Mouse (Mus musculus) MN1 (cell line): Measurements from ENCODE around the gene A2m.
A peak's percentile ranks its signal among the peaks of the same experiment; 100 is the strongest.

Experiments used
- DNase-seq: peaks from one replicate; pipeline ENCODE4 v3.0.0-alpha.2; 2016; ENCODE audit warnings: low spot score

The A2m gene

GRCm38 (mm10) chr6:121635076-121635475, at the start of gene A2m:
TSS of gene A2m (plus strand) at chr6:121635376.
- DNase-seq = no peak

GRCm38 (mm10) chr6:121590131-121590530, 45.0 kb upstream of the A2m start:
- DNase-seq = no peak

- DNase-seq = no peak
These were observed 34.2 kb upstream of the A2m start for GRCm38 (mm10) chr6:121600927-121601326.

- no peak for DNase-seq
These were observed 27.3 kb upstream of the A2m start for GRCm38 (mm10) chr6:121607861-121608260.

GRCm38 (mm10) chr6:121611796-121612195, 23.4 kb upstream of the A2m start:
- peak; percentile 12 for DNase-seq

- no peak for DNase-seq
These were observed 17.7 kb upstream of the A2m start for GRCm38 (mm10) chr6:121617476-121617875.

GRCm38 (mm10) chr6:121622525-121622924, 12.7 kb upstream of the A2m start:
- DNase-seq = no peak

GRCm38 (mm10) chr6:121634520-121634919, 656 bp upstream of the A2m start:
- no peak for DNase-seq

- no peak for DNase-seq
These were observed 749 bp downstream of the A2m start for GRCm38 (mm10) chr6:121635878-121636371.

GRCm38 (mm10) chr6:121648499-121648898, 13.3 kb downstream of the A2m start:
- DNase-seq = no peak
